Mouse (Mus musculus) 3T3-L1 (cell line): ENCODE results near the gene Acsbg2.

Experiments used
- DNase-seq: peaks from one replicate; pipeline ENCODE4 v3.0.0-alpha.2; 2015; ENCODE audit warnings: low read depth, low spot score

The Acsbg2 gene

GRCm38 (mm10) chr17:56823352-56823751, 50.9 kb downstream of the Acsbg2 start:
- no peak for DNase-seq

DNA sequence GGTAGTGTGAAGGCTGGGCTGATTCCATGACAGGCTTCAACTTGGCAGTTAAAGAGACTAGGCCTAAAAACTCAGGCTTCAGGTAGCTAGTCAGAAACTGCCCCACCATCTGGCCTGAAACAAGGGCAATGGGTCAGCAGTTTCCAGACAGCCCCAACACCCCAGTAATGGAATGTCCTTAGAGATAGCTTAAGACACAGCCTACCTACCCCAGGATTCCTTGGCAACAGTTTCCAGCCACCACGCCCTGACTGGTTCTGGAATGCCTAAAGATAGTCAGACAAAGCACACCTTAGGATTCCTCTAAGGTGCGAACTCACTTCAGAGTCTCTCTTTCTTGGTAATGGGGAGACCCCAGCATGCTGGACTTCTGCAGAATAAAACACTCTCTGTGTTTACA, 51.9 kb downstream of the Acsbg2 start:
- DNase-seq = no peak

GRCm38 (mm10) chr17:56819694-56820111, 54.5 kb downstream of the Acsbg2 start:
- DNase-seq = no peak

- DNase-seq = no peak
Measured at GRCm38 (mm10) chr17:56819032-56819545, 55.2 kb downstream of the Acsbg2 start.

DNA sequence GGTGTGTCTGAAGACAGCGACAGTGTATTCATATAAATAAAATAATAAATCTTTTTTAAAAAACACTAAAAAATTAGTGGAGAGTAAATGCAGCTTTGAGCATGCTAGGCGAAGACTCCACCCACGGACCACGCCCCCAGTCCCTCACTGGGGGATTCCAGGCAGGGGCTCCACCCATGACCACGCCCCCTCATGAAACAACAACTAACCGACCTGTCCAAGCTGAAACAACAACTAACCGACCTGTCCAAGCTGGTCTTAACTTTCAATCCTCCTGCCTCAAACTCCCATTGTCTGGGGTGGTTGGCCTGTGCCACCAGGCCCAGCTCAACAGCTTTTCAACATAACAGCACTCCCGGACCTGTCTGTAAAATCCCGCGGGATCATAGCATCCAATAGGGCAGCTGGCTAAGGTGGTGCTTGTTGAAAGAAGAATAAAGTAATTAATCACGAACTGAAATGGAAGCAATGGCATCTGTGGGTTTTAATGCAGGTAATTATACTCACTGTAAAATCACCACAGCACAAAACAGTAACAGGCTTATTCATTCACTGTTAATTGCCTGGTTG, 56.1 kb downstream of the Acsbg2 start:
- DNase-seq = no peak

- no peak for DNase-seq
Measured at GRCm38 (mm10) chr17:56815057-56815345, 59.2 kb downstream of the Acsbg2 start.

- no peak for DNase-seq
Measured at GRCm38 (mm10) chr17:56814316-56815056, 59.8 kb downstream of the Acsbg2 start.

GRCm38 (mm10) chr17:56810245-56810644, 64.0 kb downstream of the Acsbg2 start:
- DNase-seq = peak; percentile 96

DNA sequence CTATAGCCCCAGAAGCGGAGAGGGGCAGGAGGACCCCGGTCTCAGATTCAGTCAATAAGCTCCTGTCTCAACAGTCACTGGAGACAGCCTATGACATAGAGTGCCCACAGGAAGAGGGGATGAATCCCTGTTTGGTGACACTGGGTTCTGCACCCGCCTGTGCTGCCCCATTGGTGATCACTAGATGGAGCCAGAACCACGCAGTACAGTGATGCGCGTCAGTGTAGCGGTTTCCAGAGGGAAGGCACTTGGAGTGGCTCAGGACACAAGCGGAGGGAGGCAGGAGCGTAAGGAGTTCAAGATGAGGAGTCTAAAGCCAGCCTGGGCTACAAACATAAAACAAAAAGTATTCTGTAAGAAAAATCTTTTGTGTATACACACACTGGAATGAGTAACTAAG, 65.7 kb downstream of the Acsbg2 start:
- DNase-seq = peak; percentile 87

DNA sequence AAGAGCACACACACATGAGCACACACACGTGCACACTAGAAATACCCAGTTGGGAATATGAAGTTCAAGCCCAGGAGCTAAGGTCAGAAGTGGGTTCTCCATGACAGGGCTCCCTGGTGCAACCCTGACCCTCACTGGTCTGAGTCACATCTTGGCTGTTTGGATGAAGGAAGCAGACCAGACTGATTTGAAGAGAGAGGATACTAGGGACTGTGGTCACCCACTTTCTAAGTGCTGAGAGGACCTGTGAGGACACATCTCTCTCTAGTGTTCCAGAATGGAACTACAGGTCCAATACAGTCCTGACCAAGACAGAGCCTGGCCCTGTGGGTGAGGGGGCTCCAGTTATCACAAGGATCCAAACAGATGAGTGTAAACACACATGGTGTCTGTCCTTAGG, 68.5 kb downstream of the Acsbg2 start:
- peak; percentile 52 for DNase-seq

- DNase-seq = no peak
Measured at GRCm38 (mm10) chr17:56804952-56805351, 69.3 kb downstream of the Acsbg2 start.

DNA sequence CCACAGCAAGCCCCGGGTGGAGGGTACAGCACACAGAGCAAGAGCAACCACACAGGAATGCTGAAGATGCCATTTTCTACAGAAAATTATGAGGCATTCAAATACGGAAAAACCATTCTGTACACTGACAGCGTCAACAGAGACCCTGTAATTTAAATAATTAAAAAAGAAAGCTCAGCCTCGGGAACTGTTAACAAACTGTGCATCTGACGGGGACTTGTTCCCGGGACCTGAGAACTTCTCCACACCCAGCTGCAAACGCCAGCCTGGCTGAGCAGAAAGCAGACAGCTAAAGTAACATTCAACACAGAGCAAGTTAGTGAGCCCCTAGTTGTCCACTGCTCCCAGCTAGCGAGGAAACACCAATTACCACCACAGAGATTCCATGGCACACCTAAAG, 72.2 kb downstream of the Acsbg2 start:
- DNase-seq = no peak

- DNase-seq = no peak
Measured at GRCm38 (mm10) chr17:56799276-56799675, 75.0 kb downstream of the Acsbg2 start.

DNA sequence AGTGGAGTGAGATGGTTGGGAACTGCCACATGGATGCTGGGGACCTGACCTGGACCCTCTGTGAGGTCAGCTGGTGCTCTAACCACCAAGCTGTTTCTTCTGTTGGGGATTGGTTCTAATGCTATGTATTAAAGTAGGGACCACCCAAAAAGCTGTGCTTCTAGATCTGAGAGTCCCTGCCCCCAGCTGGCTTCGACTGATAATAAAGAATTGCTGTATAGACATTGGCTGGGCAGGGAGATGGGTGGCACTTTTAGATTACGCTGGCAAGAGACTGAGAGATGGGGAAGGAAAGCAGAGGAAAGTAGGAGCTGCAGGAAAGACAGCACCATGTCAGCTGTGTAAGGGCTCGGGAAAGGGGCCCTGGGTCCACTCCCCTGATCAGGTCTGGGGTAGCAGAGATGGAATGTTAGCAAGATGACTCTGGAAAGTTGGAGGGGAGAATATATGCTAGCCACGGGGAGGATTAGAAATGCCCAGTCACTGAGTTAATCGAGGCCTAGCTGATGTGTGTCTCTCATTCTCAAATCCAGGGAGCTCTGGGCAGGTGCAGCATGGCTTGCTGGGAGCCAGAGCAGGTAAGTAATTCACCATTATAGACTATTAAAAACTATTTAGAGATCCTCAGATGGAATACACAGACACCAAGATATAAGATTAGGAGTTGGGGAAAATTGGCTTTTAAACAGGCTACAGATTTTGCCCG, 80.5 kb downstream of the Acsbg2 start:
- no peak for DNase-seq
